In the genomic region with DNA sequence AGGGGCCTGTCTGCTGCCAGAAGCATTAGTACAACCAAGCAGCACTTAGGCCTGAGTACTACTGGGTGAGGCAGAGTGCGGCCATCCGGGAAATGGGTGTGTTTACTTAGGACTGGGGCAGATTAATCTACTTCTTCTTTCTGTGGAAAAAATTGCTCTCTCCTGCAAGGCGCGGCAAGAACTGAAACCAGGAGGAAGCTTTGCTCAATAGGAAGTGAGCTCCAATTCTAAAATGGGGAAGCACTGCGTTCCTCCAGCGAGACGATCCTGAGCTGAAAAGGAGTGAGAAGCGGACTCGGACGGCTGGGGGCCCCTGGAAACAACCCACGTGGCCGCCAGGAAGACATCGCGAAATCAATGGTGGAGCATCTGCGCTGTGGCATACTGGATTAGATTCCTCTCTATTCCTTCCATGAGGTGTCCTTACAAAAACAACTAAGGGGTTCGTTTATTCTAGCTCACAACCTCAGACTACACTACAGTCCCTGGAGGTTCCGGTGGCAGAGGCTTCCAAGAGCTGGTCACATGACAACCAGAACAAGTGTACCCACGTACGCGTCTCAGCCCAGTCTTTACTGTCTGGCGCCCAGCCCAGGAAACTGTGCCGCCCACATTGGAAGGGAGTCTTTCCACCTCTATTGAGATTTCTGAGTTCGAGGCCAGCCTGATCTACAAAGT, we compare ENCODE assay signal across 7 mouse cellular contexts. TPM values are rescaled to one million over a fixed set of nuclear protein-coding genes. Genes with fewer than 3 reads are reported as not detected.
A peak's percentile ranks its signal among the peaks of the same experiment; 100 is the strongest.
DNase-seq lines count a peak whose midpoint lies in the region; ATAC-seq and TF ChIP-seq lines count a peak whose summit lies in the region.

No protein-coding gene starts in this region.

- H3K4me3 ChIP-seq in ES-Bruce4 (ENCODE audit: low read depth, low read length) = peak overlapping the region; percentile 45
- no peak overlapping the region for H3K4me3 ChIP-seq in kidney, postnatal 0 days (replicated peaks; ENCODE audit: low read depth, low read length)
- H3K4me3 ChIP-seq in liver, embryonic 15.5 days (replicated peaks) = peak overlapping the region; percentile 39

- H3K36me3 ChIP-seq in ES-Bruce4 (ENCODE audit: control insufficient read depth, insufficient read depth, low read length, poor library complexity, severe bottlenecking) = no peaks in the 10 kb centered on the region
- no peaks in the 10 kb centered on the region for H3K36me3 ChIP-seq in kidney, postnatal 0 days (ENCODE audit: insufficient read depth, low read length)
- no peaks in the 10 kb centered on the region for H3K36me3 ChIP-seq in liver, embryonic 15.5 days (replicated peaks)

- no peaks in the 10 kb centered on the region for H3K9me3 ChIP-seq in ES-Bruce4 (replicated peaks; ENCODE audit: control insufficient read depth, insufficient read depth, low read length, poor library complexity, severe bottlenecking)
- H3K9me3 ChIP-seq in kidney, postnatal 0 days (replicated peaks; ENCODE audit: low read length) = no peaks in the 10 kb centered on the region
- no peaks in the 10 kb centered on the region for H3K9me3 ChIP-seq in liver, embryonic 15.5 days (replicated peaks)

- H3K4me1 ChIP-seq in ES-Bruce4 (ENCODE audit: control insufficient read depth, insufficient read depth, low read length) = peaks cover 4% of the 10 kb centered on the region
- no peaks in the 10 kb centered on the region for H3K4me1 ChIP-seq in kidney, postnatal 0 days (replicated peaks; ENCODE audit: insufficient read depth, low read length)
- peaks cover 39% of the 10 kb centered on the region for H3K4me1 ChIP-seq in liver, embryonic 15.5 days (replicated peaks)

- ATAC-seq in activated CD4-positive, CD25-positive, alpha-beta regulatory T cell, adult 4 months = peak; percentile 93
- ATAC-seq in kidney, postnatal 0 days (replicated peaks; ENCODE audit: low FRiP score, low read depth) = no peak; the same call in 1 of the 2 replicates
- peak; percentile 70 for ATAC-seq in liver, embryonic 15.5 days (ENCODE audit: insufficient read depth)

- H3K9ac ChIP-seq in ES-Bruce4 (ENCODE audit: low read depth, poor library complexity, severe bottlenecking) = peak overlapping the region; percentile 83
- no peak overlapping the region for H3K9ac ChIP-seq in kidney, postnatal 0 days (ENCODE audit: low read depth, low read length)
- H3K9ac ChIP-seq in liver, embryonic 15.5 days = no peak overlapping the region

- peak overlapping the region; percentile 21 for H3K4me2 ChIP-seq in kidney, postnatal 0 days (ENCODE audit: low read length)
- H3K4me2 ChIP-seq in liver, embryonic 15.5 days = peak overlapping the region; percentile 60

- H3K27me3 ChIP-seq in ES-Bruce4 (ENCODE audit: control insufficient read depth, insufficient read depth, low read length, poor library complexity, severe bottlenecking) = no peaks in the 10 kb centered on the region
- no peaks in the 10 kb centered on the region for H3K27me3 ChIP-seq in kidney, postnatal 0 days (ENCODE audit: insufficient read depth, low read length)
- H3K27me3 ChIP-seq in liver, embryonic 15.5 days = no peaks in the 10 kb centered on the region

- peak; percentile 71 to 85 for DNase-seq in heart, adult 18-20 months
- DNase-seq in kidney, postnatal 0 days (ENCODE audit: low spot score) = no peak
- peak; percentile 48 for DNase-seq in right cerebral cortex, postnatal 25 days
- no peak for DNase-seq in Muller cell, postnatal 12 days (ENCODE audit: inconsistent ontology term)

- no peak for TF ChIP-seq CTCF in ES-Bruce4 (IDR thresholded peaks at IDR 0.05; ENCODE audit: low read depth, low read length)
- TF ChIP-seq CTCF in kidney, postnatal 0 days (IDR thresholded peaks at IDR 0.05; ENCODE audit: low read depth) = no peak

- TF ChIP-seq POLR2A in ES-Bruce4 (IDR thresholded peaks at IDR 0.05; ENCODE audit: insufficient read depth, low read length) = no peak

- 64% methylated on average over 23 of the region's 23 CpGs for WGBS in kidney, postnatal 0 days
- 10% methylated on average over 23 of the region's 23 CpGs for whole genome bisulfite sequencing in liver, embryonic 15.5 days (ENCODE audit: insufficient replicate concordance)

- TF ChIP-seq EP300 in ES-Bruce4 (IDR thresholded peaks at IDR 0.05; ENCODE audit: insufficient read depth, low read depth, low read length) = no peak

- H3K27ac ChIP-seq in ES-Bruce4 (ENCODE audit: insufficient read depth, low read length) = peak overlapping the region; percentile 78
- no peak overlapping the region for H3K27ac ChIP-seq in kidney, postnatal 0 days
- peak overlapping the region; percentile 12; the same call in 1 of the 2 replicates for H3K27ac ChIP-seq in liver, embryonic 15.5 days (replicated peaks)

RNA-seq across cellular contexts. Expression of a gene that starts 14.1 kb away (rescaled TPM):
- polyA plus RNA-seq in ES-Bruce4 (2011; ENCODE audit: insufficient read depth, insufficient read length, low read depth, missing spikeins) = 12.7 and 13.0 TPM in 2 replicates
- 10 to 100 TPM; 35.3 to 39.2 TPM for polyA plus RNA-seq in activated CD4-positive, CD25-positive, alpha-beta regulatory T cell, adult 4 months (2017; shearing (Covaris generic))
- total RNA-seq in heart, adult 18-20 months (2021) = 10 to 100 TPM; 10.1 to 10.4 TPM
- 45.2 and 45.6 TPM in 2 replicates for polyA plus RNA-seq in kidney, postnatal 0 days (2015; fragmentation: Nextera tagmentation; extraction: Ambion mirVana)
- 4.7 and 5.5 TPM in 2 replicates for polyA plus RNA-seq in liver, embryonic 15.5 days (2015; fragmentation: Nextera tagmentation; extraction: Ambion mirVana)

RNA-seq across cellular contexts. Expression of a gene that starts 14.1 kb away (rescaled TPM):
- 69.1 and 69.2 TPM in 2 replicates for polyA plus RNA-seq in ES-Bruce4 (2011; ENCODE audit: insufficient read depth, insufficient read length, low read depth, missing spikeins)
- 100 to 1,000 TPM; 138 to 151 TPM for polyA plus RNA-seq in activated CD4-positive, CD25-positive, alpha-beta regulatory T cell, adult 4 months (2017; shearing (Covaris generic))
- total RNA-seq in heart, adult 18-20 months (2021) = 10 to 100 TPM; 16.7 to 16.9 TPM
- 129 and 140 TPM in 2 replicates for polyA plus RNA-seq in kidney, postnatal 0 days (2015; fragmentation: Nextera tagmentation; extraction: Ambion mirVana)
- polyA plus RNA-seq in liver, embryonic 15.5 days (2015; fragmentation: Nextera tagmentation; extraction: Ambion mirVana) = 27.8 and 31.5 TPM in 2 replicates

RNA-seq across cellular contexts. Expression of a gene that starts 34.5 kb away (rescaled TPM):
- 76.8 and 81.0 TPM in 2 replicates for polyA plus RNA-seq in ES-Bruce4 (2011; ENCODE audit: insufficient read depth, insufficient read length, low read depth, missing spikeins)
- 10 to 100 TPM; 67.6 to 72.8 TPM for polyA plus RNA-seq in activated CD4-positive, CD25-positive, alpha-beta regulatory T cell, adult 4 months (2017; shearing (Covaris generic))
- 10 to 100 TPM; 26.5 to 27.1 TPM for total RNA-seq in heart, adult 18-20 months (2021)
- 31.2 and 33.6 TPM in 2 replicates for polyA plus RNA-seq in kidney, postnatal 0 days (2015; fragmentation: Nextera tagmentation; extraction: Ambion mirVana)
- 9.5 and 9.7 TPM in 2 replicates for polyA plus RNA-seq in liver, embryonic 15.5 days (2015; fragmentation: Nextera tagmentation; extraction: Ambion mirVana)

RNA-seq across cellular contexts. Expression of a gene that starts 51.7 kb away (rescaled TPM):
- polyA plus RNA-seq in ES-Bruce4 (2011; ENCODE audit: insufficient read depth, insufficient read length, low read depth, missing spikeins) = 0.61 and 1.1 TPM in 2 replicates
- 10 to 100 TPM; 65.3 to 71.7 TPM for polyA plus RNA-seq in activated CD4-positive, CD25-positive, alpha-beta regulatory T cell, adult 4 months (2017; shearing (Covaris generic))
- total RNA-seq in heart, adult 18-20 months (2021) = 1 to 10 TPM; 3.6 to 4.9 TPM
- 13.9 and 15.3 TPM in 2 replicates for polyA plus RNA-seq in kidney, postnatal 0 days (2015; fragmentation: Nextera tagmentation; extraction: Ambion mirVana)
- 24.1 and 24.5 TPM in 2 replicates for polyA plus RNA-seq in liver, embryonic 15.5 days (2015; fragmentation: Nextera tagmentation; extraction: Ambion mirVana)

Comparison
In these comparisons a context has a peak if more than half of its experiments do, and no peak if none do; other contexts are left out.
1. DNase-seq: peak in heart, adult 18-20 months (2 of 2) and right cerebral cortex, postnatal 25 days (single experiment); none in kidney, postnatal 0 days (single experiment) and Muller cell, postnatal 12 days (single experiment).